Mouse (Mus musculus) neural tube, embryonic 12.5 days (tissue): ENCODE measurements around the gene Acss2. TPM values are rescaled to one million over a fixed set of nuclear protein-coding genes. Genes with fewer than 3 reads are reported as not detected.

Experiments
- ATAC-seq: fragments of 200-750 bp; cut with Nextera tagmentation; 2 replicates; pipeline ENCODE4 v1.8.0; 2017; ENCODE audit warnings: low read depth, mild to moderate bottlenecking, moderate TSS enrichment, moderate library complexity; ENCODE audit not compliant: low FRiP score
- H3K27ac ChIP-seq: fragments of 300-500 bp; sonication (generic); 2 replicates; pipeline ENCODE4 v1.5.1; 2016
- H3K27me3 ChIP-seq: fragments of 300-500 bp; sonication (generic); replicated peaks from 2 replicates; pipeline ENCODE4 v1.6.1; 2016; ENCODE audit warnings: mild to moderate bottlenecking
- H3K36me3 ChIP-seq: fragments of 300-500 bp; sonication (generic); 2 replicates; pipeline ENCODE4 v1.6.1; 2016; ENCODE audit warnings: mild to moderate bottlenecking
- H3K4me1 ChIP-seq: fragments of 300-500 bp; sonication (generic); 2 replicates; pipeline ENCODE4 v1.6.1; 2016
- H3K4me2 ChIP-seq: fragments of 300-500 bp; sonication (generic); replicated peaks from 2 replicates; pipeline ENCODE4 v1.6.1; 2016; ENCODE audit warnings: mild to moderate bottlenecking
- H3K4me3 ChIP-seq: fragments of 300-500 bp; sonication (generic); 2 replicates; pipeline ENCODE4 v1.5.1; 2016
- H3K9ac ChIP-seq: fragments of 300-500 bp; sonication (generic); 2 replicates; pipeline ENCODE4 v1.6.1; 2016; ENCODE audit warnings: mild to moderate bottlenecking
- H3K9me3 ChIP-seq: fragments of 300-500 bp; sonication (generic); 2 replicates; pipeline ENCODE4 v1.6.1; 2016; ENCODE audit warnings: mild to moderate bottlenecking
- WGBS: fragments of 180-500 bp; shearing (Covaris S2); methylation state at CpG from one replicate; pipeline ENCODE4 v1.1.7; 2016; 5-methylcytosine and 5-hydroxymethylcytosine counted together
- polyA plus RNA-seq: library from polyadenylated mRNA; unstranded; fragments of >200 nt; fragmentation: Nextera tagmentation; extraction: Ambion mirVana; gene quantifications from 2 replicates; pipeline ENCODE4 v1.2.1, GENCODE M21; 2016

Gene Acss2
- polyA plus RNA-seq = 27.9 and 31.2 TPM in 2 replicates

DNA sequence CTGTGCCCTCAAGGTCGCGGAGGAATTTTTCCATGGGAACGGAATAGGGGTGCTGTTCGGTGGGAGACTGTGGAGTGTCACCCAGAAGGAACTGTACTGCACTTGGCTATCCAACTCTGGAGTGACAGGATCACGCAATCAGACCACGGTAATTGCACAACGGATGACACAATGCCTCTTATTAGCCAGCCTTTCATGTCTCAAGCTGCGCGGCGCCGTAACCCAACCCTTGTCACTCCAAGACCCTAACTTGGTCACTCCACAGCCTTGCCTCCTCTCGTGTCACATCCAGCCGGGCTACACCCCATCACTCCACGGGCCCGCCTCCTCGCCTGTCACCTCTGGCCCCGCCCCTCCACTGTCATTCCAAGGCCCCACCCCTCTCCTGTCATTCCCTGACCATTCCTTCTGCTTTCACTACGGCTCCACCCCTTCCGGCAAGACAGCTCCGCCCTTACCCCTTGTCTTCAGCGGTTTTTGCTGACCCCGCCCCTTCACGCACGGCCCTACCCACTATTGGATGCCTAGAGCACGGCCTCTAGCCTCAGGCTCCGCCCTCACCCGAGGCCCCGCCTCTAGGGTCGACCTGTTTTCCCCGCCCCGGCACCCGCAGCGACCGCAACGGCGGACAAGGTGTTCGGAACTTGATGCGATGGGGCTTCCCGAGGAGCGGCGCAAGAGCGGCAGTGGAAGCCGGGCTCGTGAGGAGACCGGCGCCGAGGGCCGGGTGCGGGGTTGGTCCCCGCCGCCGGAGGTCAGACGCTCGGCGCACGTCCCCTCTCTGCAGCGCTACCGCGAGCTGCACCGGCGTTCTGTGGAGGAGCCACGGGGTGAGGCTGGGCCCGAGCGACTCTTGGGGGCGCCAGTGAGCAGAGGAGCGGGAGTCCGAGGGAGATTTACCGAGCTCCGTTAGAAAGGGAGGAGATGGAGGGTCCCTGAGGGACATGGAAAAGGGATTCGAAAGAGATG is at the start of gene Acss2, which contains the start of gene Ggt7:
Gene Acss2 (plus strand): TSS at position 494 of the 969 bp plus-strand sequence.
Gene Ggt7 (minus strand): TSS at position 783 of the 969 bp plus-strand sequence.
- ATAC-seq = peak; percentile 99
- 0 out of 2 replicates have a peak within 1 kb of the TSS, but pooled peaks have one; percentile 50 for H3K27ac ChIP-seq
- no peaks in the 10 kb centered on the region for H3K9me3 ChIP-seq
- peak within 1 kb of the TSS; percentile 81 for H3K4me2 ChIP-seq
- peak within 1 kb of the TSS; percentile 50 for H3K4me3 ChIP-seq
- peak within 1 kb of the TSS; percentile 63 for H3K9ac ChIP-seq
- H3K36me3 ChIP-seq = no peaks in the 10 kb centered on the region
- WGBS = 3% methylated on average over 70 of the region's 70 CpGs
- no peaks in the 10 kb centered on the region for H3K27me3 ChIP-seq
- peaks cover 24% of the 10 kb centered on the region for H3K4me1 ChIP-seq

DNA sequence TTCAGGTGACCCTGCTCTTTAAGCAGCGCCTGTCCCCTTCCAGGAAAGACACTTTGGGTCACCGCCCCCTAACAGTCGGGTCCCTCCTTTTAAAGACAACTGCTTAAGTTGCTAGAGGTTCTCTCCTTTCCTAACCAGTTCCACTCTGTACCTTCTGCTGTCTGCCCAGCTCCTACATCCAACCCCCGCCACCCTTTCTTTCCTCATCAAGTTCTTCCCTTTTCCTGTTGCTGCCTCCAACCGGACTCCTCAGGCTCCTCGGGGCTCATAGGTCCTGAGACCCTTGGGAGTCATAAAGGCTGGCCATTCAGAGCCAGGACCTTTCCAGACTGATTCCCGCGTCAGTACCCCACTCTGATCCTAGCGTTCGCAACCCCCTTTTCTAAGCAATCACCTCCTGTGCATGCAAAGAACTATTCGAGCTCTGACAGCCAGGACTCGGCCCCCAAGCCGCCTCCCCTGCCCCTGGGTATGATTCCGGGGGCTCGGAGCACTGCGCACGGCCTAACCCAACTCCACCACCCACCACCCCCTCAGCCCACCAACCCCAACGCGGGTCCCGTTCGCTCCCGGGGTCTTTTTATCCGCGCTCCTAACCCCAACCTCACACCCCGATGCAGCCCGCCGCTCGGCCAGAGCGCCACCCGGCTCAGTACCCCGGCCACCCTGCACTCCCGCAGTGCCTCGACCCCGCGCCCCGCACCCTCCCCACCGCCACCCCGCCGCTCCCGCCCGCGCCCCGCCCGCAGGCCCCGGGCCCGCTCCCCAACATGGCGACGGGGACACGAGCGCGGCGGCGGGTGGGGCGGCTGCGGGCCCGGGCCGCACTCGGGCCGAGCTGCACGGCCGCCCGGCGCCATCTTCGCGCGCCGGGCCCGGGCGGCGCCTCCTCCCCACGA is 44.8 kb upstream of the Acss2 start:
- Histone ChIP-seq H3K27me3 (no peaks in the 10 kb centered on the region), H3K4me2 (peak overlapping the region; percentile 75)
- under 1% methylated on average over 47 of the region's 71 CpGs for WGBS

DNA sequence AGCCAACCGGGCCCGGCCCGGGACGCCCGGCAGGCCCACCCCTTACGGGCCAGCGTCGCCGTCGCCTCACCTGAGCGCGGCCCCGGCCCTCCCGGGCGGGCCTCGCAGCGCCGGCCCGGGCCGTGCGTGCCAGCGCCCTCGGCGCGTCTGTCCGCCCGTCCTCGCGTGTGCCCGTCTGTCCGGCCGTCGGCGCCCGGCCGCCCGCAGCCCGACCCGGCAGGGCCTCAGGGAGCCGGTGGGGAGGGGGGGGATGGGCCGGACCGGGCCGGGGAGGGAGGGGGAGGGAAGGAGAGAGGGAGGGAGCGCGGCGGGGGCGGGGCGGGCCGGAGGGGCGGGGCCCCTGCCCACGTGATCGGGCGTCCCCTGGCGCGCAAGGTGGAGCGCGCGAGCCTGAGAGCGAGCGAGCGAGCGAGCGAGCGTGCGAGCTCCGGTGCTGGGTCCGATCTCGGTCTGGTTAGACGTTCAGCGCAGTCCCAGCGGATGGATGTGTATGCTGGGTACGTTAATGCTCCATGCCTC is 44.1 kb upstream of the Acss2 start, which contains the start of gene Ncoa6:
Gene Ncoa6 (minus strand): TSS at position 325 of the 519 bp plus-strand sequence.
- Histone ChIP-seq H3K9me3 (no peaks in the 10 kb centered on the region), H3K4me3 (peak within 1 kb of the TSS; percentile 97), H3K4me1 (peaks cover 18% of the 10 kb centered on the region), H3K9ac (peak within 1 kb of the TSS; percentile 97), H3K36me3 (no peaks in the 10 kb centered on the region), H3K27me3 (no peaks in the 10 kb centered on the region), H3K27ac (peak within 1 kb of the TSS; percentile 79), H3K4me2 (peak within 1 kb of the TSS; percentile 75)
- under 1% methylated on average over 68 of the region's 72 CpGs for WGBS
- peak; percentile 82 for ATAC-seq

More for the DNA sequence above, 44.8 kb upstream of the Acss2 start:
- Histone ChIP-seq H3K27ac (peak overlapping the region; percentile 79), H3K36me3 (no peaks in the 10 kb centered on the region), H3K4me3 (peak overlapping the region; percentile 97), H3K4me1 (peaks cover 18% of the 10 kb centered on the region), H3K9ac (peak overlapping the region; percentile 97), H3K9me3 (no peaks in the 10 kb centered on the region)
- peak; percentile 70 for ATAC-seq

DNA sequence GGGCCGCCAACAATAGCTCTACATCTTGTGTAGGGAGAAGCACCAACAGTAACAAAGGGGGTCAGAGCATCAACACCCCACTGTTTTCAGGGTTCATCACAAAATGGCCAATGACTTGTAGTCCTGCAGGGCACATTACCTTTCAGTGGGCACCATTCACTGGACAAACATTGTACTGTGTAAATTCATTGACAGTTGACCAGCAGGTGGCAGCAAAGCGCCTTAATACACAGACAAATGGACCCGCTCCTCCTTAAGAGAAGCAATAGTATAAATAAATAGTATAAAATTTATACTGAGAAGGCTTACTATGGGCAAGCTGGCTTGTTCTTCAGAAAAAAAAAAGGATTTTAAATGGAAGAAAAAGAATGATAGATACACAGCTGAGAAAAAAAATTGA is 35.7 kb upstream of the Acss2 start:
- ATAC-seq = no peak
- H3K27ac ChIP-seq = no peak overlapping the region
- WGBS = 41% methylated on average over 3 of the region's 3 CpGs

DNA sequence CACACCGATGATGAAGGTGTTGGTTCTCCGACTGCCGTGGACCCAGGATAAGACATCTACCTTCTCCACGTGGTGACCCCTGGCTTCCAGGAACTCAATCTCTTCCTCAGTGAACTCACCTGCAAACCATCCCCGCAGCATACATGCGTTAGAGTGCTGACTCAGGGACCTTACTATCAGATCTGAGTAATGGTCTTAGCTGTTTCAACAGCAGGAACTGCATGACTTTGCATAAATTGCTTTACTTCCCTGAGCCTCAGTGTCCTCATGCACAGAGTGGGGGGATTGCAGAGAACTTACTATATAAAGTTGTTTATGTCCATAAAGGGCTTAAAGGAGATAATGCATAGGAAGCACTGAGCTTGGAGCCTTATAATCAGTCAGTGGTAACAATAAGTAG is 26.8 kb upstream of the Acss2 start:
- ATAC-seq = no peak
- H3K27me3 ChIP-seq = no peaks in the 10 kb centered on the region
- WGBS = 93% methylated on average over 6 of the region's 6 CpGs
- H3K4me1 ChIP-seq = no peaks in the 10 kb centered on the region
- H3K9ac ChIP-seq = no peak overlapping the region
- H3K9me3 ChIP-seq = no peaks in the 10 kb centered on the region
- no peak overlapping the region for H3K27ac ChIP-seq
- peaks cover 26% of the 10 kb centered on the region for H3K36me3 ChIP-seq
- H3K4me2 ChIP-seq = no peak overlapping the region
- H3K4me3 ChIP-seq = no peak overlapping the region

More for the DNA sequence above, 35.7 kb upstream of the Acss2 start:
- H3K4me2 ChIP-seq = no peak overlapping the region
- no peaks in the 10 kb centered on the region for H3K27me3 ChIP-seq
- H3K4me1 ChIP-seq = no peaks in the 10 kb centered on the region
- H3K9me3 ChIP-seq = no peaks in the 10 kb centered on the region
- H3K9ac ChIP-seq = no peak overlapping the region
- H3K36me3 ChIP-seq = no peaks in the 10 kb centered on the region
- no peak overlapping the region for H3K4me3 ChIP-seq

DNA sequence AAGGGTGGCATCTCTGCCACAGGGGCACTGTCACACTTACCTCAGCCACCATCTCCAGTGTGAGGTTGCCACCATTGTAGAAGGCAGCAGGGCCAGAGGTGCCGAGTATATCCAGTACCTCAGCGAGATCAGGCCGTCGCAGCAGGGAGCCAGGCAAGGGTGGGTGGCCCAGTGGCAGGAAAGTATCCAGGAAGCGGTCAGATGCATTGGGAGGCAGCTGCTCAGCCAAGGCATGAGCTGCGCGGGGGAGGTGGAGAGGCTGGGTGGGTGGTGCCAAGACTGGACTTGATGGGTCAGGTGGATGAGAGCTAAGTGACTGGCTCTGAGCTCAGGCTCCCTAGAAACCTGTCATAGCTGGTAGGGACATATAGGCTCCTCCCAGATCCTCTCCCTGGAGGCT is 15.2 kb upstream of the Acss2 start:
- no peak overlapping the region for H3K4me3 ChIP-seq
- H3K9ac ChIP-seq = no peak overlapping the region
- H3K36me3 ChIP-seq = peaks cover 49% of the 10 kb centered on the region

DNA sequence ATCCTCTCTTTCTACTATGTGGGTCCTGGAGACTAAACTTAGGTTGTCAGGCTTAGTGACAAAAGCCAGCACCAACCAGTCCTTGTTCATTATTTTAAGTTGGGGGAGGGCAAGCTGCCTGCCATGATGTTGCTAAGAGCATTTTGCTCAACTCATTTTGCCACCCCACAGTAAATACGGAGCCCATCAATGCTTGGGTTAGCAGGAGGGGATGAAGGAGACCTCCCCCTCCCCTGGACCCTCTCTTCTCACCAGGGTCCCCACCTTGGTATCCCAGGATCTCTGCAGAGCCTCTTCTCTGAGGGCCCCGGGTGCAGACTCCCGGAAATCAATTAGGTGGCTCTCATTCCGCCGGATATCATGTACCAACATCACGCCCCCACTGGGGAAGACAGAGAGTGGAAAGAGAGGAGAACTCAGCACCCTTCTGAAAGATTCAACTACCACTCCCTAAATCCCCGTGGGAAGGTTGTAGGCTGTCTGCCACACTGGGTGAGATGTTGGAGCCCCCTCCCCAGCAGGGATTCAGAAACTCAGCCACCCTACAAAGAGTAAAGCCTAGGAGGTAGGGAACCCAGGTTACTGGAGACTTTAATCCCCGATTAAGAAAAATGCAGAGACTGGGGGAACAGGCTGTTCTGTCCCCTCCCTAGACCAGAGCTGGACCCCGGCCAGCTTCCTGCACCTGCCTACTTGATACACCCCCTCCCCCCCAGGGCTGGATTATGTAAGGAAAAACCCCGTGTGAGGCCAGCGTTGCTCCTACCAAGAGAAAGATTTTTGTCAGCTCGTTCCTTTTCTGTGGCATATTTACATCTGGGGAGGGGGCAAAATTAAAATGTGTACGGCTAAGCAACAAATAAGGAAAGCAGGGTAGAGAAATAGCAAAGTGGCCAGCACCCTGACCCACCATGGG is 13.1 kb upstream of the Acss2 start:
- no peak overlapping the region for H3K9ac ChIP-seq
- H3K4me1 ChIP-seq = no peaks in the 10 kb centered on the region
- no peak overlapping the region for H3K27ac ChIP-seq
- H3K4me2 ChIP-seq = no peak overlapping the region
- no peaks in the 10 kb centered on the region for H3K9me3 ChIP-seq
- peaks cover 33% of the 10 kb centered on the region for H3K36me3 ChIP-seq
- ATAC-seq = no peak
- WGBS = 80% methylated on average over 13 of the region's 13 CpGs
- no peak overlapping the region for H3K4me3 ChIP-seq
- no peaks in the 10 kb centered on the region for H3K27me3 ChIP-seq

More for the DNA sequence above, 15.2 kb upstream of the Acss2 start:
- H3K4me1 ChIP-seq = no peaks in the 10 kb centered on the region
- no peak overlapping the region for H3K27ac ChIP-seq
- no peak overlapping the region for H3K4me2 ChIP-seq
- no peak for ATAC-seq
- WGBS = 85% methylated on average over 7 of the region's 7 CpGs
- no peaks in the 10 kb centered on the region for H3K9me3 ChIP-seq
- H3K27me3 ChIP-seq = no peaks in the 10 kb centered on the region

DNA sequence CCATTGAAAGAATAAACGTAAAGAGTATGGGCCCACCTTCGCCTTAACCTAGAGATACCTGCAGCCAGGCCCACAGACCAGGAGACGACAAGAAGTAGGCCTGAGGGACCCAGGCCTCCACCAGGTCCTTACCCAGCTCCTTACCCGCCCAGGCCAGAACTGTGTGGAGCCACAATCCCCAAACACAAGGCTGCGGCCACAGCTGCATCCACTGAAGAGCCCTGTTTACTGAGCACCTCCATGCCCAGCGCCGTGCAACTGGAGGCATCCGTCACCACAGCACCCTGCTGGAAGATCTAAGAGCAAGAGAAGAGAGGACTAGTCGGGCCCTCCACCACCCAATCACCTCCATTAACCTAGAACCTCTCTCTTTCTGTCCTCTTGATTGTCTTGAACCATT is 11.9 kb upstream of the Acss2 start:
- Histone ChIP-seq H3K4me2 (no peak overlapping the region), H3K27ac (no peak overlapping the region), H3K9ac (no peak overlapping the region), H3K4me1 (no peaks in the 10 kb centered on the region), H3K4me3 (no peak overlapping the region), H3K36me3 (peaks cover 23% of the 10 kb centered on the region), H3K27me3 (no peaks in the 10 kb centered on the region), H3K9me3 (no peaks in the 10 kb centered on the region)
- 94% methylated on average over 9 of the region's 9 CpGs for WGBS
- ATAC-seq = no peak

DNA sequence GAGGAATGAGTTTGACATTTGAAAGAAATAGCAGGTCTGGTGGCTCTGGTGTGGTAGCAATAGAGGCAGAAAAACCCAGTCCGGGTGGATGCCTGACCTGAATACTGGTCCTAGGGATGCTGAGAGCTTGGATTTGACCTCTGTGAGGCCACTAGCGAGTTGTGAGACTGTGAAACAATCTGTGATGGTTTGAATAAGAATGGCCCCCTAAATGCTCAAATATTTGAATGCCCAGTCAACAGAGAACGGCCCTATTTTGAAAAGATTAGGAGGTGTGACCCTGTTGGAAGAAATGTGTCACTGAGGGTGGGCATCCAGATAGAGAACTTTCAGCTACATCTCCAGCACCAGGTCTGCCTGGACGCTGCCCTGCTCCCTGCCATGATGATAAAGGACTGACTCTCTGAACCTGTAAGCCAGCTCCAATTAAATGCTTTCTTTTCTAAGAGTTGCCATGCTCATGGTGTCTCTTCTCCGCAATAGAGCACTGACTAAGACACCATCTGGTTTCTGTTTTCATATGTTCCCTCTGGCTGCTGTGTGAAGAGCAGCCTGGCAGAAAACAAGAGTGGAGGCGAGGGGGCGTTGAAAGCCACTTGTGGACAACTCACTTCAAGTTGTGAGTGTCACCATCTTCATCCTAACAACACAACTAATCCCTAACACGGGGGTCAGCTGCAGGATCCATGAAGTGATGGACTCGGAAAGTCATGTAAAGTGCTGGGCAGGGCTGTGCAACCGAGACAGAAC is 9.9 kb upstream of the Acss2 start:
- H3K27ac ChIP-seq = no peak overlapping the region

DNA sequence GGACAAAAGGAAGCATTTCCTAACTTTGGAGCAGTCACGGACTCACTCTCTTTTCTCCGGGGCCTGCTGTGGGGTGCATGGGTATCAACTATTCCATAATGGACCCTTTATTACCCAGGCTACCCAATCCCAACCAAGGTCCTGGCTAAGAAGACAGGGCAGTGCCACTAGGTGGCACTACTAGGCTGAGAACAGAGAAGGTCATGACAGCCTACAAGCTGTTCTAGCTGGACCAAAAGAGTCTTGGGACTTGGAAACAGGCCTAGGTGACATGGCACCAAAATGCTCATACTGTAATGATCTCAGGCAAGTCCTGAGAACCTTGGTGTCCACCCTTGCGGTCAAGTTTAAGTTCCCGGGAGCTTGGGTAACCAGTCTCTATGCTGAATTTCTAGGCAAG is 5.3 kb upstream of the Acss2 start:
- H3K4me3 ChIP-seq = no peak overlapping the region
- H3K9ac ChIP-seq = no peak overlapping the region
- no peak for ATAC-seq
- no peaks in the 10 kb centered on the region for H3K36me3 ChIP-seq
- peaks cover 22% of the 10 kb centered on the region for H3K4me1 ChIP-seq
- H3K27ac ChIP-seq = no peak overlapping the region
- H3K9me3 ChIP-seq = no peaks in the 10 kb centered on the region
- no peaks in the 10 kb centered on the region for H3K27me3 ChIP-seq
- 0 out of 2 replicates have a peak overlapping the region, but pooled peaks have one; percentile 14 for H3K4me2 ChIP-seq
- WGBS = 57% methylated on average over 4 of the region's 4 CpGs

More for the DNA sequence above, 9.9 kb upstream of the Acss2 start:
- Histone ChIP-seq H3K36me3 (peaks cover 17% of the 10 kb centered on the region), H3K27me3 (no peaks in the 10 kb centered on the region), H3K4me2 (no peak overlapping the region), H3K4me1 (0 out of 2 replicates have a peak, but pooled peaks cover 5% of the 10 kb centered on the region), H3K9me3 (no peaks in the 10 kb centered on the region), H3K4me3 (no peak overlapping the region), H3K9ac (no peak overlapping the region)
- WGBS = 81% methylated on average over 10 of the region's 10 CpGs
- no peak for ATAC-seq
